Mouse (Mus musculus) ES-Bruce4 (cell line): Measurements from ENCODE around the gene Gucy2d. TPM values are rescaled to one million over a fixed set of nuclear protein-coding genes. Genes with fewer than 3 reads are reported as not detected.
A peak's percentile ranks its signal among the peaks of the same experiment; 100 is the strongest.

Experiments
- H3K27ac ChIP-seq: 2 replicates; pipeline ENCODE4 v1.5.1; 2012; ENCODE audit warnings: low read length, inconsistent platforms; ENCODE audit not compliant: insufficient read depth
- H3K27me3 ChIP-seq: 2 replicates; pipeline ENCODE4 v1.6.1; 2012; ENCODE audit warnings: mild to moderate bottlenecking, low read length, inconsistent platforms; ENCODE audit not compliant: control insufficient read depth, poor library complexity, insufficient read depth, severe bottlenecking
- H3K36me3 ChIP-seq: 2 replicates; pipeline ENCODE4 v1.6.1; 2012; ENCODE audit warnings: inconsistent platforms, mild to moderate bottlenecking, low read length, moderate library complexity; ENCODE audit not compliant: control insufficient read depth, poor library complexity, insufficient read depth, severe bottlenecking
- H3K4me1 ChIP-seq: one replicate; pipeline ENCODE4 v1.8.1; 2011; ENCODE audit warnings: low read length; ENCODE audit not compliant: control insufficient read depth, insufficient read depth
- H3K4me3 ChIP-seq: 2 replicates; pipeline ENCODE4 v1.5.1; 2011; ENCODE audit warnings: low read depth, mild to moderate bottlenecking, low read length
- H3K9ac ChIP-seq: 2 replicates; pipeline ENCODE4 v1.6.1; 2012; ENCODE audit warnings: low read depth, mild to moderate bottlenecking, inconsistent platforms; ENCODE audit not compliant: poor library complexity, severe bottlenecking
- H3K9me3 ChIP-seq: replicated peaks from 2 replicates; pipeline ENCODE4 v1.6.1; 2012; ENCODE audit warnings: mild to moderate bottlenecking, low read length, inconsistent platforms; ENCODE audit not compliant: control insufficient read depth, poor library complexity, insufficient read depth, severe bottlenecking
- CTCF ChIP-seq: IDR thresholded peaks from one replicate; pipeline ENCODE4 v1.8.1; 2011; ENCODE audit warnings: low read depth, low read length
- EP300 ChIP-seq: IDR thresholded peaks from 2 replicates; pipeline ENCODE4 v1.6.1; 2011; ENCODE audit warnings: low read depth, low read length; ENCODE audit not compliant: insufficient read depth
- POLR2A ChIP-seq: IDR thresholded peaks from one replicate; pipeline ENCODE4 v1.8.1; 2011; ENCODE audit warnings: low read length; ENCODE audit not compliant: insufficient read depth
- polyA plus RNA-seq: library from polyadenylated mRNA; stranded (reverse); fragments of >200 nt; gene quantifications from 2 replicates; pipeline ENCODE4 v1.2.4, GENCODE M21; 2011; ENCODE audit warnings: low read depth; ENCODE audit not compliant: missing spikeins, insufficient read depth, insufficient read length

Gucy2d gene
- polyA plus RNA-seq, 1 experiment = not detected

GRCm38 (mm10) chr7:98489623-98490084 is 49.4 kb downstream of the Gucy2d start:
- H3K9ac ChIP-seq = peak overlapping the region; percentile 33; the same call in 1 of the 2 replicates
- no peaks in the 10 kb centered on the region; the same call in 1 of the 2 replicates for H3K27me3 ChIP-seq
- TF ChIP-seq EP300 = no peak
- TF ChIP-seq POLR2A = no peak
- no peak for TF ChIP-seq CTCF
- peak overlapping the region; percentile 75 for H3K4me3 ChIP-seq
- H3K36me3 ChIP-seq = no peaks in the 10 kb centered on the region
- no peaks in the 10 kb centered on the region for H3K4me1 ChIP-seq
- no peak overlapping the region for H3K27ac ChIP-seq
- H3K9me3 ChIP-seq = no peaks in the 10 kb centered on the region

- Histone ChIP-seq H3K27me3 (no peaks in the 10 kb centered on the region; the same call in 1 of the 2 replicates), H3K9ac (0 out of 2 replicates have a peak overlapping the region, but pooled peaks have one; percentile 33), H3K4me1 (no peaks in the 10 kb centered on the region), H3K9me3 (no peaks in the 10 kb centered on the region), H3K27ac (no peak overlapping the region), H3K4me3 (peak overlapping the region; percentile 43), H3K36me3 (no peaks in the 10 kb centered on the region)
- TF ChIP-seq EP300 (no peak), POLR2A (no peak), CTCF (no peak)
These were observed 50.1 kb downstream of the Gucy2d start for GRCm38 (mm10) chr7:98490328-98490727.

GRCm38 (mm10) chr7:98490911-98491310 is 50.7 kb downstream of the Gucy2d start:
- Histone ChIP-seq H3K36me3 (no peaks in the 10 kb centered on the region), H3K9me3 (no peaks in the 10 kb centered on the region), H3K27ac (no peak overlapping the region), H3K4me1 (no peaks in the 10 kb centered on the region), H3K9ac (no peak overlapping the region), H3K27me3 (no peaks in the 10 kb centered on the region; the same call in 1 of the 2 replicates), H3K4me3 (no peak overlapping the region)
- no peak for TF ChIP-seq POLR2A
- no peak for TF ChIP-seq EP300
- no peak for TF ChIP-seq CTCF

- Histone ChIP-seq H3K27me3 (no peaks in the 10 kb centered on the region; the same call in 1 of the 2 replicates), H3K4me3 (no peak overlapping the region), H3K4me1 (no peaks in the 10 kb centered on the region)
These were observed 51.4 kb downstream of the Gucy2d start for GRCm38 (mm10) chr7:98491451-98492200.

GRCm38 (mm10) chr7:98492331-98492730 is 52.1 kb downstream of the Gucy2d start:
- no peaks in the 10 kb centered on the region for H3K36me3 ChIP-seq
- no peaks in the 10 kb centered on the region for H3K4me1 ChIP-seq
- TF ChIP-seq CTCF (no peak), EP300 (no peak), POLR2A (no peak)
- no peaks in the 10 kb centered on the region for H3K9me3 ChIP-seq
- H3K4me3 ChIP-seq = no peak overlapping the region
- no peaks in the 10 kb centered on the region; the same call in 1 of the 2 replicates for H3K27me3 ChIP-seq
- H3K27ac ChIP-seq = no peak overlapping the region
- no peak overlapping the region for H3K9ac ChIP-seq

More at GRCm38 (mm10) chr7:98491451-98492200, 51.4 kb downstream of the Gucy2d start:
- Histone ChIP-seq H3K9me3 (no peaks in the 10 kb centered on the region), H3K36me3 (no peaks in the 10 kb centered on the region), H3K9ac (no peak overlapping the region), H3K27ac (no peak overlapping the region)
- TF ChIP-seq EP300 = no peak
- no peak for TF ChIP-seq CTCF
- no peak for TF ChIP-seq POLR2A

- no peak overlapping the region for H3K4me3 ChIP-seq
- H3K27ac ChIP-seq = no peak overlapping the region
- H3K4me1 ChIP-seq = no peaks in the 10 kb centered on the region
- no peaks in the 10 kb centered on the region; the same call in 1 of the 2 replicates for H3K27me3 ChIP-seq
- no peaks in the 10 kb centered on the region for H3K9me3 ChIP-seq
- H3K9ac ChIP-seq = no peak overlapping the region
- no peaks in the 10 kb centered on the region for H3K36me3 ChIP-seq
- TF ChIP-seq POLR2A (no peak), EP300 (no peak)
These were observed 53.1 kb downstream of the Gucy2d start for GRCm38 (mm10) chr7:98493307-98493706.
